Mouse (Mus musculus) limb, embryonic 14.5 days (tissue): ENCODE data around the gene Glce. TPM values are rescaled to one million over a fixed set of nuclear protein-coding genes. Genes with fewer than 3 reads are reported as not detected.

Experiments
- ATAC-seq: fragments of 200-750 bp; cut with Nextera tagmentation; 2 replicates; pipeline ENCODE4 v1.8.0; 2017; ENCODE audit warnings: low read depth, moderate number of reproducible peaks, moderate TSS enrichment; ENCODE audit not compliant: low FRiP score
- DNase-seq: peaks from one replicate; pipeline ENCODE4 v3.0.0-alpha.2; 2015; ENCODE audit warnings: low spot score
- H3K27ac ChIP-seq: fragments of 300-500 bp; sonication (generic); replicated peaks from 2 replicates; pipeline ENCODE4 v1.5.1; 2014; ENCODE audit warnings: low read depth, mild to moderate bottlenecking, low read length, moderate library complexity, mixed read lengths
- H3K27me3 ChIP-seq: fragments of 300-500 bp; sonication (generic); 2 replicates; pipeline ENCODE4 v1.6.1; 2014; ENCODE audit warnings: low read length, mixed read lengths; ENCODE audit not compliant: control insufficient read depth, insufficient read depth
- H3K36me3 ChIP-seq: fragments of 300-500 bp; sonication (generic); 2 replicates; pipeline ENCODE4 v1.6.1; 2014; ENCODE audit warnings: mild to moderate bottlenecking, low read length, moderate library complexity, mixed read lengths; ENCODE audit not compliant: control insufficient read depth, insufficient read depth
- H3K4me1 ChIP-seq: fragments of 300-500 bp; sonication (generic); 2 replicates; pipeline ENCODE4 v1.6.1; 2014; ENCODE audit warnings: antibody characterized with exemption, low read length, mixed read lengths; ENCODE audit not compliant: control insufficient read depth, insufficient read depth
- H3K4me2 ChIP-seq: fragments of 300-500 bp; sonication (generic); replicated peaks from 2 replicates; pipeline ENCODE4 v1.6.1; 2014; ENCODE audit warnings: low read depth, mild to moderate bottlenecking, low read length, moderate library complexity; ENCODE audit not compliant: severe bottlenecking
- H3K4me3 ChIP-seq: fragments of 300-500 bp; sonication (generic); replicated peaks from 2 replicates; pipeline ENCODE4 v1.5.1; 2014; ENCODE audit warnings: low read length
- H3K9ac ChIP-seq: fragments of 300-500 bp; sonication (generic); 2 replicates; pipeline ENCODE4 v1.6.1; 2014; ENCODE audit warnings: mild to moderate bottlenecking, low read depth, low read length, moderate library complexity; ENCODE audit not compliant: severe bottlenecking
- H3K9me3 ChIP-seq: fragments of 300-500 bp; sonication (generic); 2 replicates; pipeline ENCODE4 v1.6.1; 2016; ENCODE audit warnings: low read length; ENCODE audit not compliant: control insufficient read depth
- POLR2A ChIP-seq: fragments of 200-500 bp; IDR thresholded peaks from 2 replicates; pipeline ENCODE4 v1.8.0; 2012; ENCODE audit warnings: inconsistent platforms, mild to moderate bottlenecking, moderate library complexity, borderline replicate concordance; ENCODE audit not compliant: insufficient read depth, insufficient read length; ENCODE audit errors: extremely low read depth
- WGBS: fragments of 180-500 bp; shearing (Covaris S2); extraction: QIAGEN DNeasy Blood & Tissue Kit; methylation state at CpG from one replicate; pipeline ENCODE4 v1.1.7; 2014; 5-methylcytosine and 5-hydroxymethylcytosine counted together
- polyA plus RNA-seq, 2 experiments: library from polyadenylated mRNA; depleted of rRNA in 1 of 2; stranded (reverse) in 1 of 2; unstranded in 1 of 2; fragments of >200 nt; fragmentation: Nextera tagmentation in 1 of 2; extraction: Ambion mirVana in 1 of 2; gene quantifications; 2 replicates each; pipeline versions ENCODE4 v1.2.1 to v1.2.3; 2012 to 2014

The Glce gene
- polyA plus RNA-seq, 2 experiments = 17.9 to 31.9 TPM

GRCm38 (mm10) chr9:62035806-62036205 lies 86.6 kb downstream of the Glce start:
- Histone ChIP-seq H3K9ac (no peak overlapping the region), H3K27ac (no peak overlapping the region), H3K4me1 (no peaks in the 10 kb centered on the region), H3K27me3 (no peaks in the 10 kb centered on the region), H3K9me3 (no peaks in the 10 kb centered on the region), H3K4me2 (no peak overlapping the region), H3K36me3 (no peaks in the 10 kb centered on the region), H3K4me3 (no peak overlapping the region)
- no peak for ATAC-seq
- no peak for TF ChIP-seq POLR2A
- 86% methylated on average over 1 of the region's 1 CpGs for WGBS
- no peak for DNase-seq

GRCm38 (mm10) chr9:62032206-62032605 lies 90.2 kb downstream of the Glce start:
- H3K9ac ChIP-seq = no peak overlapping the region
- no peak overlapping the region for H3K4me2 ChIP-seq
- no peaks in the 10 kb centered on the region for H3K27me3 ChIP-seq
- WGBS = 86% methylated on average over 3 of the region's 3 CpGs
- DNase-seq (no peak), ATAC-seq (no peak)
- H3K36me3 ChIP-seq = no peaks in the 10 kb centered on the region
- no peaks in the 10 kb centered on the region for H3K4me1 ChIP-seq
- no peaks in the 10 kb centered on the region for H3K9me3 ChIP-seq
- no peak for TF ChIP-seq POLR2A
- no peak overlapping the region for H3K27ac ChIP-seq
- no peak overlapping the region for H3K4me3 ChIP-seq

- ATAC-seq (no peak), DNase-seq (no peak)
- no peak overlapping the region for H3K9ac ChIP-seq
- H3K4me3 ChIP-seq = no peak overlapping the region
- no peak overlapping the region for H3K27ac ChIP-seq
- no peaks in the 10 kb centered on the region for H3K36me3 ChIP-seq
- no peak for TF ChIP-seq POLR2A
- H3K27me3 ChIP-seq = peaks cover 3% of the 10 kb centered on the region; the same call in 1 of the 2 replicates
- H3K4me2 ChIP-seq = no peak overlapping the region
- 0 out of 2 replicates have a peak, but pooled peaks cover 3% of the 10 kb centered on the region for H3K4me1 ChIP-seq
- 44% methylated on average over 3 of the region's 3 CpGs for WGBS
- H3K9me3 ChIP-seq = no peaks in the 10 kb centered on the region
Observed at GRCm38 (mm10) chr9:62028072-62028471, 94.4 kb downstream of the Glce start.

GRCm38 (mm10) chr9:62026600-62026999 lies 95.9 kb downstream of the Glce start, which contains the start of gene Paqr5:
Gene Paqr5, minus strand, starts transcription at chr9:62026856.
- no peak for TF ChIP-seq POLR2A

GRCm38 (mm10) chr9:62025056-62025455 lies 97.4 kb downstream of the Glce start:
- no peaks in the 10 kb centered on the region for H3K9me3 ChIP-seq
- no peaks in the 10 kb centered on the region for H3K36me3 ChIP-seq
- no peak overlapping the region for H3K27ac ChIP-seq
- 0 out of 2 replicates have a peak, but pooled peaks cover 3% of the 10 kb centered on the region for H3K4me1 ChIP-seq
- ATAC-seq (no peak), DNase-seq (no peak)
- 39% methylated on average over 5 of the region's 5 CpGs for WGBS
- no peak overlapping the region for H3K4me2 ChIP-seq
- H3K27me3 ChIP-seq = peaks cover 3% of the 10 kb centered on the region; the same call in 1 of the 2 replicates
- no peak overlapping the region for H3K9ac ChIP-seq
- no peak for TF ChIP-seq POLR2A
- H3K4me3 ChIP-seq = no peak overlapping the region

More at GRCm38 (mm10) chr9:62026600-62026999, 95.9 kb downstream of the Glce start, which contains the start of gene Paqr5:
- no peak for ATAC-seq
- H3K27ac ChIP-seq = no peak within 1 kb of the TSS
- H3K27me3 ChIP-seq = peaks cover 3% of the 10 kb centered on the region; the same call in 1 of the 2 replicates
- H3K4me3 ChIP-seq = peak within 1 kb of the TSS; percentile 39
- H3K4me1 ChIP-seq = 0 out of 2 replicates have a peak, but pooled peaks cover 3% of the 10 kb centered on the region
- H3K4me2 ChIP-seq = peak within 1 kb of the TSS; percentile 74
- peak; percentile 25 for DNase-seq
- H3K9me3 ChIP-seq = no peaks in the 10 kb centered on the region
- under 1% methylated on average over 31 of the region's 32 CpGs for WGBS
- peak within 1 kb of the TSS; percentile 46; the same call in 1 of the 2 replicates for H3K9ac ChIP-seq
- H3K36me3 ChIP-seq = no peaks in the 10 kb centered on the region
